ENCODE assay signal across 11 mouse cellular contexts in genomic region chr6:146890633-146891032, GRCm38 (mm10). TPM values are rescaled to one million over a fixed set of nuclear protein-coding genes. Genes with fewer than 3 reads are reported as not detected.
DNase-seq lines count a peak whose midpoint lies in the region; ATAC-seq and TF ChIP-seq lines count a peak whose summit lies in the region.
"Had no signal": no experiment of that assay in that cellular context is flagged by ENCODE, and none has a peak within 500 bp of the region (broad histone marks: within the 10 kb centered on the region; RNA-seq: fewer than 3 reads in every experiment).

No protein-coding gene starts in this region.

- peak overlapping the region; percentile 23 for H3K4me2 ChIP-seq in lung, embryonic 16.5 days (ENCODE audit: low read depth, low read length)
- peak overlapping the region; percentile 80 for H3K4me2 ChIP-seq in intestine, postnatal 0 days (replicated peaks; ENCODE audit: low read depth)
- H3K4me2 ChIP-seq in neural tube, embryonic 12.5 days (replicated peaks) = peak overlapping the region; percentile 16; the same call in 1 of the 2 replicates

- H3K27ac ChIP-seq in lung, embryonic 16.5 days (ENCODE audit: low read length) = no peak overlapping the region
- peak overlapping the region; percentile 28; the same call in 1 of the 2 replicates for H3K27ac ChIP-seq in intestine, postnatal 0 days (ENCODE audit: low read depth, low read length)
- H3K27ac ChIP-seq in neural tube, embryonic 12.5 days = no peak overlapping the region

- H3K4me1 ChIP-seq in lung, embryonic 16.5 days (replicated peaks; ENCODE audit: control insufficient read depth, insufficient read depth, low read length) = peaks cover 20% of the 10 kb centered on the region
- no peaks in the 10 kb centered on the region; the same call in 1 of the 2 replicates for H3K4me1 ChIP-seq in intestine, postnatal 0 days (replicated peaks; ENCODE audit: control insufficient read depth, insufficient read depth, low read length)
- no peaks in the 10 kb centered on the region for H3K4me1 ChIP-seq in neural tube, embryonic 12.5 days

- no peak for TF ChIP-seq CTCF in intestine, postnatal 0 days (IDR thresholded peaks at IDR 0.05; ENCODE audit: low read depth)

- no peaks in the 10 kb centered on the region for H3K9me3 ChIP-seq in lung, embryonic 16.5 days (ENCODE audit: control insufficient read depth, low read length)
- H3K9me3 ChIP-seq in intestine, postnatal 0 days (ENCODE audit: control insufficient read depth) = no peaks in the 10 kb centered on the region
- no peaks in the 10 kb centered on the region for H3K9me3 ChIP-seq in neural tube, embryonic 12.5 days

- no peak for ATAC-seq in lung, embryonic 16.5 days (ENCODE audit: low read depth)
- no peak; the same call in 1 of the 2 replicates for ATAC-seq in intestine, postnatal 0 days
- no peak for ATAC-seq in neural tube, embryonic 12.5 days (ENCODE audit: low FRiP score, low read depth)

- 0 out of 2 replicates have a peak overlapping the region, but pooled peaks have one; percentile 0 for H3K9ac ChIP-seq in lung, embryonic 16.5 days (ENCODE audit: low read length)
- 0 out of 2 replicates have a peak overlapping the region, but pooled peaks have one; percentile 13 for H3K9ac ChIP-seq in intestine, postnatal 0 days (ENCODE audit: low read depth, low read length)
- no peak overlapping the region for H3K9ac ChIP-seq in neural tube, embryonic 12.5 days

- DNase-seq in adrenal gland, adult 2 months = peak; percentile 31
- DNase-seq in adrenal gland, postnatal 4 days (ENCODE audit: low spot score in 2 of 2) = no peak
- DNase-seq in lung, postnatal 10 days = no peak
- DNase-seq in spleen, postnatal 14 days (ENCODE audit: low spot score in 2 of 2) = no peak
- no peak for DNase-seq in testis, postnatal 14 days (ENCODE audit: low spot score)

- H3K36me3 ChIP-seq in lung, embryonic 16.5 days (ENCODE audit: control insufficient read depth, insufficient read depth, low read length) = no peaks in the 10 kb centered on the region
- H3K36me3 ChIP-seq in intestine, postnatal 0 days (ENCODE audit: control insufficient read depth, insufficient read depth) = peaks cover 4% of the 10 kb centered on the region; the same call in 1 of the 2 replicates
- H3K36me3 ChIP-seq in neural tube, embryonic 12.5 days = no peaks in the 10 kb centered on the region

- no peak overlapping the region for H3K4me3 ChIP-seq in lung, embryonic 16.5 days (ENCODE audit: low read length)
- H3K4me3 ChIP-seq in intestine, postnatal 0 days (ENCODE audit: low read depth, low read length) = 0 out of 2 replicates have a peak overlapping the region, but pooled peaks have one; percentile 11
- H3K4me3 ChIP-seq in neural tube, embryonic 12.5 days = no peak overlapping the region

- H3K27me3 ChIP-seq in lung, embryonic 16.5 days (ENCODE audit: control insufficient read depth, insufficient read depth, low read depth, low read length) = no peaks in the 10 kb centered on the region
- no peaks in the 10 kb centered on the region for H3K27me3 ChIP-seq in intestine, postnatal 0 days (replicated peaks; ENCODE audit: control insufficient read depth, insufficient read depth, low read length)
- peaks cover 27% of the 10 kb centered on the region for H3K27me3 ChIP-seq in neural tube, embryonic 12.5 days (replicated peaks)

RNA-seq across cellular contexts. Expression of gene Ppfibp1, which starts 2.3 kb away (rescaled TPM):
- total RNA-seq in adrenal gland, adult 2 months (2021) = 10 to 100 TPM; 78.9 to 99.7 TPM
- polyA plus RNA-seq in adrenal gland, adult 2 months (2012; rRNA removed) = 10.8 and 12.9 TPM in 2 replicates
- 100 to 1,000 TPM; 146 to 152 TPM for total RNA-seq in adrenal gland, postnatal 4 days (2021)
- polyA plus RNA-seq in lung, embryonic 16.5 days (2015; fragmentation: Nextera tagmentation; extraction: Ambion mirVana) = 46.8 and 50.5 TPM in 2 replicates
- 32.3 and 32.4 TPM in 2 replicates for polyA plus RNA-seq in intestine, postnatal 0 days (2015; fragmentation: Nextera tagmentation; extraction: Ambion mirVana)
- polyA plus RNA-seq in neural tube, embryonic 12.5 days (2016; fragmentation: Nextera tagmentation; extraction: Ambion mirVana) = 21.1 and 22.5 TPM in 2 replicates

RNA-seq across cellular contexts. Expression of gene Smco2, which starts 40.7 kb away (rescaled TPM):
- not detected for total RNA-seq in adrenal gland, adult 2 months (2021)
- polyA plus RNA-seq in adrenal gland, adult 2 months (2012; rRNA removed) = not detected in 2 replicates
- not detected for total RNA-seq in adrenal gland, postnatal 4 days (2021)
- polyA plus RNA-seq in lung, embryonic 16.5 days (2015; fragmentation: Nextera tagmentation; extraction: Ambion mirVana) = not detected in 2 replicates
- not detected in 2 replicates for polyA plus RNA-seq in intestine, postnatal 0 days (2015; fragmentation: Nextera tagmentation; extraction: Ambion mirVana)
- polyA plus RNA-seq in neural tube, embryonic 12.5 days (2016; fragmentation: Nextera tagmentation; extraction: Ambion mirVana) = not detected in 2 replicates
- total RNA-seq: hematopoietic stem cell, adult 5-6 weeks; neutrophil, adult 5-6 weeks had no signal
- polyA plus RNA-seq: brain, embryonic 14.5 days had no signal

Comparison
In these comparisons a context has a peak if more than half of its experiments do, and no peak if none do; other contexts are left out.
1. H3K4me2 ChIP-seq: peak in every context shown above with its lines; median percentile 80 in intestine, postnatal 0 days; 23 in lung, embryonic 16.5 days; 16 in neural tube, embryonic 12.5 days.